Mouse (Mus musculus) frontal cortex, postnatal 14 days (tissue): ENCODE data around the gene Ephb2.

Experiments used
- DNase-seq, 2 experiments: peaks; one replicate each; pipeline ENCODE4 v3.0.0; 2022; ENCODE audit warnings: low spot score in 2 of 2

The Ephb2 gene

DNA sequence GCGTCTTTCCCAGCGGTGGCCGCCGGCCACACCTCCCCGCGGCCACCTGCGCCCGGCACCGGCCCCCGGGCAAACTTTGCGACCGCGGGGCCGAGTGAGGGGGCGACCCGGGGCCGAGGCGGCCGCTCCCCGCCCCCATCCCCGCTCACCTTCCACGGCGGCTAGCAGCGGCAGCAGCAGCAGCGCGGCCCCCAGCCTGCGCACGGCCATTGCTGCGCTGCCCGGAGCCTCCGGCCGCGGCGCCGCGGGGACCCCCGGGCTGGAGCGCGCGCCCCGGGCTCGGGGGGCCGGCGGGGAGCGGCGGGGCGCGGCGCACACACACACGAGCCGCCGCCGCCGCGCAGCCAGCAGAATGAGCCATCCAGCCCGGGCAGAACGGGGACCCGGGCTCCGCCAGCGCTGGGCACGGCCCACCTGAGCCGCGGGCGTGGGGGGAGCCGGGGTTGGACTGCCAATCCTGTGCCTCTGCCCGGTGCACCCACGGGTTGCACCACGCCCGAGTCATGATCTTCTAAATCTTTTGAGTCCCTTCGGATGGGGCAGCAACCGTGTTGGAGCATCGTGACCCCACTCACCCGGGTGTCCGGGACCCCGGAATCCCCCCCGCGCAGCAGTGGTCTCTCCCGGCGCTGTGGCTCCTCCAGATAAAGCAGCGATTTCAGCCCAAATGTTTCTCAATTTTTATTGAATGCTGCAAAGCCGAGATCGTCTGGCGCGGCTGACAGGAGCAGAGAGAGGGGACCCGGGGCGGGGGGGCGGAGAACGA, at the start of gene Ephb2:
Ephb2 (minus strand) TSS at position 368 of the 766 bp plus-strand sequence.
- peak; percentile 62 to 63 for DNase-seq

DNA sequence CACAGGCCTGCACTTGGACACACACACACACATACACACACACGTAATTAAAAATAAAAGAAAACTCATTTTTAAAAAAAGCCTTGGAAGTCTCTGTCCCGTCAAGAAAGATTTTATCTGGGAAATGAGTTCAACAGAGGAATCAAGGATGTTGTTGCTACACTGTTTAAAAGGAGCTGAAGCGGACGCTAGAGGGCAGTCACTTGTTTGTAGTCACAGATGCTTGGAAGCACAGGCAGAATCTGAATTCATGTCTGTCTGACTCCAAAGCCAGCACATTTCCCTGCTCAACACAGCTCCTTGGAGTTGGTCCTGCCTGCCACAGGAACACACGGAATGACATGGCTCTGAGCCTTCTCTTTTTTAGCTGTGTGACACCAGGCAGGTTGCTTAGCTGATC, 42.8 kb upstream of the Ephb2 start:
- DNase-seq, result no peak

DNA sequence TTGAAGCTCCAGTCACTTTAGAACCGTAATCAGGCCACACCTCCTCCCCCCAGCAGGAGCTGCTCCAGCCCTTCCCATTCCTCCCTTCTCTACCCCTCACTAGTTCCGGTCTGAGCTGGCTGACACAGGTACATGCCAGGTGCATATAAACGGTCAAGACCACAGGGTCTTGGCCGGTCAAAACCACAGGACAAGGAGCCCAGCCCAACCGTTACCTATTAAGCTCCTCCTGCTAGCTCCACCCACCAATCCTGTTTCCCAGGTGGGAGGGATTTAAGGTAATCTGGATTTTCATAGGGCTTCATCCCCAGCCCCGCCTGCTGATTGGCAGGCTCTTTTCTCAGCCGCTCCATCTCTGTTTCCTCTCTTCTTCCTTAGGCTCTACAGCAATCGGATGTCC, 42.4 kb upstream of the Ephb2 start:
- no peak for DNase-seq

DNA sequence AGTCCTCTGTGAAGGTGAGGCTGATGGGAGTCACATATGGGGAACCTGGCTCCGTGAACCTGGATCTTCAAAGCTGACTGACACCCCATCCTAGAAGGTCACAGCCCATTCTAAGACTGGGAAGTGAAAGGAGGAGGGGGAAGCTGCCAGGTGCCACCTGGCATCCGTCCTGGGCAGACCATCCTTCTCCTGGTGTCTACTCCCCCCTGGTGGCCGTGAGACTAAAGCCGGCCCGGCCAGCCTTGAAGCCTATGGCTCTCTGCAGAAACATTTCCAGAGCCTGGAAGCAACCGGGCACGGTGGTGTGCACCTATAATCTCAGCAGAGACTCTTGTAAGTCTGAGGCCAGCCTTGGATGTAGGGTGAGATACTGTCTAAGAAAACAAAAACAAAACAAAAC, 41.2 kb upstream of the Ephb2 start:
- peak in 1 of 2 experiments; percentile 54 for DNase-seq

DNA sequence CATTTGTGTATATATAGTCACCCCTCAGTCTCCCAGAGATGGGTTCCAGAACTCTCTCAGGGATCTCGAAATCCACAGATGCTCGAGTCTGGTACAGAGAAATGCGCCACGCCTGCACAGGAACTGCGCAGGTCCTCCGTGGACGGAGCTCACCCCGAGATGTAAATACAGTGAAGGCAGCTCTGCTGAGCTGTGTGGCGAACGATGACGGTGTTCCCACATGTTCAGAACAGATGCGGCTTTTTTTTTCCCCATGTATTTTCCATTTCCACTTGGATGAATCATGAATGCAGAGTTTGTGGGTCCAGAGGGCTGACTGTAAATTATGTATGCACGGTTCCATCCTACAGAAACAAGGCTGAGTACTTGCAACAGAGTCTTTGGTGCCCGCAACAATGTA, 39.2 kb upstream of the Ephb2 start:
- no peak for DNase-seq

DNA sequence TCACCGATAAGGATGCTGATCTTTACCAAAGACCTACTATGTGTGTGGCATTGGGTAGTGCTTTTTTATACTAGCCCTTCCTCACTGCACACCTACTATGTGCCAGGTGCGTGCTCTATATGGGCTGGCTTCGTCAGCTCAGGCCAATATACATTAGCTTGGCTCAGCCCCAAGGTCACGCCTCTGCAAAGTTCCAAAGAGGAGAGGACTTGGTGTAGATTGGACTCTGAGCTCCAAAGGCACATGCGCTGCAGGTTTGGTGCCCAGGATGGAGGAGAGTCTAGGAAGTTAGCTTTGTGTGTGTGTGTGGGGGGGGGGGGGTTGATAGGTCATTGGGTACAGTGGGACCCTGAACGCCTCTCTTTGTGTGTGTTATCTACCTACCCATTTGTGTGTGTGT, 32.6 kb upstream of the Ephb2 start:
- DNase-seq, result no peak

DNA sequence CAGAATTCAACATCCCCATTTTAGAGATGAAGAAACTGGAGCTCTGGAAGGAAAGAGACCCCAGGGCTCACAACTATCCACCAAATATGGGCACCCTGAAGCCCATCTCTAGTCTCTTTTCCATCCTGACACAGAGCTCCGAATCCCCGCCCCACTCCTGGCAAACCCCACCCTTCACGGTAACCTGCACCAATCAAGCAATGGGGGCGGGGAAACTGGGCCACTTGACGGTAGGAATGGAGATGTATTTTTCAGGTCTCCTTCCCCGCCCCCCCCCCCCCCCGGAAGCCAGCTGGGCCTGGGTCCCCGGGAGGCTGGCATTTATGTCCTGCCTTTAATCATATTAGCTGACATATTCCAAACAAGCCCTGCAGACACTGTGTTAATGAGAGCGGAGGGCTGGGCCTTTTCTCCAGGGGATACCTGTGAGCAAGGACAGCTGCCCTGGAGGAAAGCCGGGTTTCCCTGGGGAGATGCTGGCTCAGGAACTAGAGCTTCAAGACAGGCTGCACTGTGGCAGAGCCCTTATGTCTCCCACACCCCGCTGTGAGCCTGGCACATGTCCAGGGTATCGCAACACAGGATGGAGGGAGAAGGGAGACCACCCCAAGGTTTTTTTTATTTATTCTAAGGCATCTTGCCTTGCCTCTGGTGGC, 32.0 kb upstream of the Ephb2 start:
- no peak for DNase-seq

DNA sequence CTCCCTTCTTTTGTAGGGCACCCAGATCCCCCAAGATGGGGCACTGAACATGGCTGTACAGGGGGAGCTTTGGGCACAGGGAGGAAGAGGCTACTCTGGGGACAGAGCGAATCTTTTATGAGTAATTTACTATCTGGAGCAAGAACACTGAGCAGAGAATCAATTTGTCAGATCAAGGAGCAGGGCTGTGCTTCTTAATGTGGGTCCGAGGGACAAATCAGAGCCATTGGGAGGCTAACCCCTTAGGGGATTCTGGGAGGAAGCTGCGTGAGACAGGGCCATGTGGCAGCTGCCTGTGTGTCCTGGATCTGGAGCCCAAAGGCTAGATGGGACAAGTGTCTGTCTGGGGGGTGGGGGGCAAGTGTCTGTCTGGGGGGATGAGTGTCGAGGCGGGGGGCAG, 29.7 kb upstream of the Ephb2 start:
- DNase-seq, result no peak

DNA sequence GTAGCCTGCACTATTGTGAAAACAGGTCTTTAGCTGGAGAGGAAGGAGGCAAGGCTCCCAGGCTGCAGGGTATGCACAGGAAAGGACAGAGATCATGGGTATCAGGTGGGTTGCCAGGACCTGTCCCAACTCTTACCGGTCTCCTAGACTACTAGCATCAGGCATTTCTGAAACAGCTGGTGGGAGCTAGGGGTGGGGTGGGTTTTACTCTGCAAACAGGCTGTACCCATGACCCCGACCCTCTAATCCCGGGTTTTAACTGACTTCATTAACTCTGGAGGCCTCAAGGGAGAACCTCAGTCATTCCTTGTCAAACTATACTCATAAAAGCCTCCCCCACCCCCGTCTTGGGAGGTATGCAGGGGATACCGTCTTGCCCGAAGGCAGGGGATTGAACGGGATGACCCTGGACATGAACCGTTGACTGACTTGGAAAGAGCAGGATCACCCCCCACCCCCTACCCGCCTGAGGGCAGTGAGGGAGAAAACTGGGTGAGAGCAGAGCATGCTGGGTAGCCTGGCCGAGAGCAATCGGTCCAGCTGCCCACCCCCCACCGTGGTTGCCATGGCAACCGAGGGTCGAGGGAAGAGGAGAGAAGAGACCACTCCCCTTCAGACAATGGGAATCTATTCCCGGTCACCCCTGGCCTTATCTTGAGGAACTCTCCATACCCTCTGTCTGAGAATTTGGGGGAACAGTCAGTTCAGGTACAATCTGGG, 29.1 kb upstream of the Ephb2 start:
- no peak for DNase-seq

DNA sequence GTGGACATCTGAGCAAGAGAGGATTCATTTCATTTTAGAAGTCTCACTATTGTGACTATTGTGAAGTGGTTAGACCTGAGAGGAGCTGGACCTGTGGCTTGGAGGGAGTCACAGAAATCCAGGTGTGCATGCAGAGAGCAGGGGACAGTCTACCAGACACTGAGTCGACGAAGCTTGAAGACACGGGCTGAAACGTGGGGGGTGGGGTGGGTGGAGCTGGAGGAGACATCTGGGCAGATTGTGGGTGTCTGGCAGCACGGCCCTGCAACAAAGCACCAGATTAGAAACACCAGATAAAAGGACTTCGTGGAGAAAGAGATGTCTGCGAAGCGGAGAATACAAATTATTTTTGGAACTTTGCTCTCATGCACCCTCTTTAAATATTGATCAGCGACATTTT, 27.7 kb upstream of the Ephb2 start:
- DNase-seq, result no peak

DNA sequence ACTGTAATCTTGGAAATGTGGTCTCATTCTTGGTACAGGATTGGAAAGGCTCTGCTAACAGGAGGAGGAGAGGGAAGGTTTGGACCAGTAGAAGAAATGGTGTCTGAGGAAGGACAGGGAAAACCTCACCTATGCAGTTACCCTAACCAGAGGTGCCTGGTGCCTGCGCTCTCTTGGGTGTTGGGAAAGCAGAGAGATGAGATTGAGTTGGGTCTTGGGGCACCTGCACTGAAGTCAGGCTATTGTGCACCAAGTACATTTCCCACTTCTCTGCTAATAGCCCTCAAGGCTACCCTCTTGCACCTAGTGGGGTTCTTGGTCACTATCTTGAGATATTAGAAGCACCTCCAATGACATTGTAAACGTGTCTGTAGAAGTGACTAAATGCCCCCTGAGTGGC, 26.6 kb upstream of the Ephb2 start:
- no peak for DNase-seq

DNA sequence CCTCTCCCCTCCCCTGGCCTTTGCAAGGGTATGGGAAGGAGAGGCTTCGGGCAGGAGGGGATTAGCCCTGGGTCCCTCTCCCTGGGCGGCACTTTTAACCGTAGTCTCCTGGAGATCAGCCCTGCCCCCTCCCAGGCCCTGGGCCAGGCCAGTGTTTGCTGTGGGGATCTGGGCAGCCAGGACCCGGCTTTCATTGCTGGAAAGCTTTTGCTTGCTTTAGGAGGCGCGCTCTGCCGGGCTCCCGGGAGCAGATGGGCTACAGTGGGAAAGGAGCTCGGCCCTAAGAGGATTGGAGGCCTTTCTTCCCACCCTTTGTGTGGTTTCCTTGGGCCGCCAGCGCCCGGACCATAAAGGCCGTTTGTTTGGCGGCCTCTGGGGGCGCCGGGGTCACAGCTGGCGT, 26.0 kb upstream of the Ephb2 start:
- no peak for DNase-seq

DNA sequence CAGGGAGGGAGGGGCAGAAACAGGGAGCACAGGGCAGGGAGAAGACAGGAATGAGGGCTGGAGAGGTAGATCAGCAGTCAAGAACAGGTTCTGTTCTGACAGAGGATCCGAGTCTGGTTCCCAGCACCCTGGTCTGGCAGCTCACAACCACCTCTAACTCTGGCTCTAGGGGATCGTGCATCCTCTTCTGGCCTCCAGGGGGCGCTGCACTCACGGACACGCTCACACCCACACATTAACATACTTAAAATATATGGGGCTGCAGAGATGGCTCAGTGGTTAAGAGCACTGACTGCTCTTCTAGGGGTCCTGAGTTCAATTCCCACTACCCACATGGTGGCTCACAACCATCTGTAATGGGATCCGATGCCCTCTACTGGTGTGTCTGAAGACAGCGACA, 24.2 kb upstream of the Ephb2 start:
- no peak for DNase-seq

DNA sequence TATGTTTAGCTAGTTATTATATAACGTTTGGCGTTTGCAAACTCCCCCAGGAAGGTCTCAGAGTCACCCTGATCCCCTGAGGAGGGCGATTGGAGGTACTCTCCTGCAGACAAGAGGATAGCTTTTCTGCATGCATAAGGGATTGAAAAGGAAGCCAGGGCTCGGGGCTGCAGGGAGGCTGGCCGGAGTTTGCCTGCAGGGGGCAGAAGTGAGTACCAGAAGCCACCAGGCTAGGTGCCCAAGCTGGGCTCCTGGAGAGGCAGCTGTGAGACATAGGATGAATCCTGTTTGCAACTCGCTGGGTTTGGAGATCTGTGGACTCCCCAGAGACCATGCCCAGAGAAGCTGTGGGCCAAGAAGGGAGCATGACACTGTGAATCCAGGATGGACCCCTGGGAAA, 19.3 kb upstream of the Ephb2 start:
- no peak for DNase-seq

DNA sequence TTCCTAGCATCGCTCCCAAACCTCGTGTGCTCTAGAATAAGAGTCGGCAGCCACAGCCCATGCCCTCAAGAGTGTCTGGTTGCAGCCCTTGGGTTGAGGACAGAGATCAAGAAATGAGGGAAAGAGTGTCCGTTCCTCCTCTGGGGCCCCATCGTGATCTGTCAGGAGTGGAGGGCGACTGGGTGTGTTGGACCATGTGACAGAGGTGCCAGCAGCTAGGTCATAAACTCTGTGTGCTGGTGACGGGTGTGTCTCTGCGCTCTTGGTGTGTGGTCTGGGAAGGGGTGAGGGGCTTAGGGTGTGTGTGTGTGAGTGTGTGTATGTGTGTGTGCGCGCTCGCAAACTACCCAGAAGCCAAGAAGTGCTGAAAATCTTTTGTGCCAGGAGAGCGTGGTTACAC, 17.2 kb upstream of the Ephb2 start:
- no peak for DNase-seq

DNA sequence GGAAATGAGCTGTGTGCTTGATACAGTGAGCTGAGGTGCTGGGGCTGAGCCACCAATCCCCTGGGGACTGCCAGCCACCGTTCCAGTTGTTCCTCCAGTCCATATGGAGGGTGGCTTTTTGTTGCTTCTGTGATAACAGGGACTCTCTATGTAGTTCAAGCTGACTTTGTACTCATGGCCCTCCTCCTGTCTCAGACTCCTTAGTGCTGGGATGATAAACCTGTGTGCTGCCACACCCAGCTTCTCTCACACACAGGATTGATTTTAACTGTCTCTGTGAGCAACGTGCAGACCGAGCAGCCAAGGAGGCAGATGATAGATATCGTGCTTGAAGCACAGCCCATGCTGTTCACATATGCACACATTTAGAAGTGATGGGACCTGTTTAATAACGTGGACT, 16.3 kb upstream of the Ephb2 start:
- DNase-seq, result no peak

DNA sequence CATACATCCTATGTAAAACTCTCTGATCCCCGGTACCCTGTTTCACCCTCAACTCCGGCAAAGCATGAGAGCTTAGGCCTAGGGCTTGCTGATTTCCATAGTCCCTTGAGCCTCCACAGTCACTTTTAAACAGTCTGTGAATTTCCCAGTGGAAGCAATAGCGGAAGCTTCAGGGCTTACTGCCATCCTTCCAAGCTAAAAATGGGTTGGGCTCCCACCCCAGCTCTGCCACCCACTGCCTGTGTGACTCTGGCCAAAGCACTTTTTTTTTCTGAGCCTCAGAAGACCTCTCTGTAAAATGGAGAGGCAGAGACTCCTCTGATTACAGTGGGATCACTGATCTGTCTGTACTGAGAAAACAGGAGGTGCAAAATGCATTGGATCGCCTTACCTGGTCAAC, 12.8 kb upstream of the Ephb2 start:
- no peak for DNase-seq

DNA sequence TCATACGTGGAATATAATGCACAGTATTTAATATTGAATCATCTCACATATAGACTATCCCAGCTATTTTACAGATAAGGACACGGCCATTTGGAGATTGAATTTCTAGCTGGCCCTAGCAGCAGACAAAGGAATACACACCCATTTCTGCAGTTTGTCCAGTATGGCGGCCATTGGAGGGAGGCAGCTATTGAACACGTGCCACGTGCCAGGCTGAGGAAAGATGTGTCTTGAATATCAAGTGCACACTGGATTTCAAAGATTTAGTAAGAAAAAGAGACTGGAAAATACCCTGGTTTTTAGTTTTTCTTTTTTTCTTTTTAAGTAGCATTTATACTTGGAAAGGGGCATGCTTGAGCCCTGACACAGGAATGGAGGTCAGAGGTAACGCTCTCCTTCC, 11.4 kb upstream of the Ephb2 start:
- no peak for DNase-seq

DNA sequence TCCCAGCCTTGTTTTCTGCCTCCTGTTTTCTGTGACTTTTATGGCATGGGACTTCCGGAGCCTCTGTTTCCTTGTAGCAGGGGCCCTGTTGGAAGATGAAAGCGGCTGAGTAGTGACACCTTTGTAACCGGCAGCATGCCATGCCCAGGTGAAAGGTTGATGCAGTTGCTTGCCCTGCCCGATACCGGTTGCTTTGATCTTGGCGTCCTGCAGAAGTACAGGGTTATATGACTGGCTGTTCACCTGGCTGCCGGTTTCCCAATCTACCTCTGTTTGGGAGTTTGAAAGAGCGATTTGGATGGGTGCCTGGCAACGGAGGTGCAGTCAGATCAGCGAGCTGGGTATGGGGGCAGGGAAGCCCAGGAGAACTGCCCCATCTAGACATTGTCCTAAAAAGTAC, 7.0 kb upstream of the Ephb2 start:
- DNase-seq, result no peak

DNA sequence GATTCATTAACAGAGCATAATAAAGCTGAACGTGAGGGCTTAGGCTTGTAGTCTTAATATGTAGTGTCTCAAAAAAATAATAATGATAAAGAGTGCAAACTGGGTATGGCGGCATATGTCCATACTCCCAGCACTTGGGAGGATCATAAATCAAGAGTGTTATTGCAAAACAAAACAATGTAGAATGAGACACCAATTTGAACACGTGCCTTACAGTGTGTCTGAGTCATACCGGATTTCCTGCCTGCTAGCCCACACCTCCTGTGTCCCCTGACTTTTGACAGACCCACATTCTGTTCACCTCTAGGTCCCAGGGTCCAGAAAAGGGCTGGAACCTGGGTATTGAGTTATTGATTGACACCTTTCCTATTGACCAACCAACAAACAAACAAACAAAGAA, 6.2 kb upstream of the Ephb2 start:
- no peak for DNase-seq

DNA sequence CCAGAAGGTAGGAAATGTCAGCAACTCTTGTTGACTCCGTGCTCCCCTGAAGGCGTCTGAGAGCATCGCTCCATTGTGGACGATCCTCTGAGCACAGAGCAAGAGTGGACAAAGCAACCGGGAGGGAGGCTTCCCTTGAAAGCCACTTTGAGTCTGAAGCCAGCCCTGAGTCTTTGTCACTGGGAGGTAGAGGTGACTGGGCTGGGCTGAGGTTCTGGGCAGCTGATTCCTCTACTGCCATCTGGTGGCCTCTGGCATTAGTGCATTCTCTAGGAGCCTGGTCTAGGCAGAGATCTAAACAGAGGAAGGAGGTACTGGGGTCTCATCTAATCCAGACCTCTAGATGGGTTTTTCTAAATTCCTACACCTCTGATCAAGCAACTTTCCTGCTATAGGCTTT, 5.3 kb upstream of the Ephb2 start:
- DNase-seq, result peak; percentile 38 to 76

DNA sequence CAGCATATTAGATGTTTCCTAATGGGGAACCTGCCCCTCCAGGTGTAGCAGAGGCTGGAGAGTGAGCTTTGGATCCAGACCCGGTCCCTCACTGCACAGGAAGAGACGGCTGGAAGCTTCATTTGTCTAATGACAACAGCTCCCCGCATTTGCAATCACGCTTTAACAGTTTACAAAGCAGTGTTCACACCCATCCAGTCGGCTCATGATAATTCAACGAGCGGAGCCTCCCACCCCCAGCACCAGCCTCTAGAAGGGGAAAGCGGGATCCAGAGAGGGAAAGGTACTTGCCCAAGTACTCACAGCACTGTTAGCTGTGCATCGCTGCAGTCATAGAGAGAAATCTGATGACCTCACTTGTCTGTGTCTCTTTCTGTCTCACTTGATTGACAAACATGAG, 2.7 kb upstream of the Ephb2 start:
- no peak for DNase-seq

DNA sequence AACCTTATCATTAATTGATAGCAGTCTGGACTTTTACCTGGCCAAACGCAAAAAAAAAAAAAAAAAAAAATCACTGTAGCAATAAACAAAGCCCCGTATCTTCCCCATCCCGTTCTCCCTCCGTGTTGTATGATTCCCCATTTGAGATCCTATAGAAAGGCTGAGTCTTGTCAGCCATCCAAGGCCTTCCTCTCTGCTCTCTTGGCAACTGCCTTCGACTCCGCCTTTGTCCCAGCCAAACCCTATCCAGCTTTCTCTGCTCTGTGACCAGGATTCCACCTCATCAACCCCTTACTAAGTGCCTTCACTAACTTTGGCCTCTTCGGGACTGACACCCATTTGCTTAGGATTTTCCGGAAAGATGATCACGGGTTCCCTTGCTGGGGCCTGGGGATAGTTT, 2.2 kb upstream of the Ephb2 start:
- DNase-seq, result no peak
